Mouse (Mus musculus) kidney, adult 2 months (tissue): ENCODE measurements at regions not wholly inside any gene's neighbourhood (a gene's known extent, or its start where the extent isn't known, plus 50 kb on each side); places are given as distances from the start of the nearest gene placed in this dataset.

Experiments
- CTCF ChIP-seq: fragments of 200-500 bp; conservative IDR thresholded peaks from 2 replicates; pipeline ENCODE4 v1.5.1; 2011; ENCODE audit warnings: low read depth, mild to moderate bottlenecking, control low read depth, low read length, moderate library complexity, mixed read lengths; ENCODE audit not compliant: insufficient read depth, insufficient read length
- POLR2A ChIP-seq: fragments of 200-500 bp; IDR thresholded peaks from one replicate; pipeline ENCODE4 v1.6.1; 2011; ENCODE audit warnings: low read depth, low read length, control low read depth

GRCm38 (mm10) chr12:54309219-54309618 is 105.6 kb upstream of the Egln3 start:
- no peak for TF ChIP-seq CTCF
- no peak for TF ChIP-seq POLR2A
